Mouse (Mus musculus): ENCODE results near the gene Ccdc148. TPM values are rescaled to one million over a fixed set of nuclear protein-coding genes. Genes with fewer than 3 reads are reported as not detected.

Ccdc148 gene
- total and polyA plus RNA-seq, 3 experiments: not detected

GRCm38 (mm10) chr2:58841021-58841420 lies 319.5 kb downstream of the Ccdc148 start:
- Histone ChIP-seq H3K9me3 (replicated peaks; ENCODE audit: insufficient read depth, low read length) (no peaks in the 10 kb centered on the region), H3K36me3 (ENCODE audit: control insufficient read depth in 1 of 2, insufficient read depth in 2 of 2, low read length in 2 of 2) (no peaks in the 10 kb centered on the region), H3K4me3 (ENCODE audit: control insufficient read depth in 1 of 2, insufficient read depth in 1 of 2, low read depth in 2 of 2, low read length in 2 of 2) (no peak overlapping the region), H3K9ac (ENCODE audit: control insufficient read depth, low read depth, low read length, poor library complexity, severe bottlenecking) (no peak overlapping the region), H3K27me3 (ENCODE audit: control insufficient read depth in 1 of 2, insufficient read depth in 2 of 2, low read length in 2 of 2) (no peaks in the 10 kb centered on the region), H3K27ac (ENCODE audit: control insufficient read depth, low read depth, low read length) (no peak overlapping the region), H3K79me2 (ENCODE audit: control insufficient read depth, insufficient read depth, low read length, poor library complexity) (no peaks in the 10 kb centered on the region), H3K4me1 (ENCODE audit: control insufficient read depth in 1 of 2, insufficient read depth in 2 of 2, low read length in 2 of 2) (no peaks in the 10 kb centered on the region)
- no peak for TF ChIP-seq KAT2A (conservative IDR thresholded peaks at IDR 0.05; ENCODE audit: low read depth, low read length)
- no peak for TF ChIP-seq TCF12 (IDR thresholded peaks at IDR 0.05; ENCODE audit: low read depth, low read length)
- no peak for TF ChIP-seq SMC3 (IDR thresholded peaks at IDR 0.05; ENCODE audit: low read depth, low read length)
- TF ChIP-seq CHD1 (IDR thresholded peaks at IDR 0.05; ENCODE audit: low read depth, low read length): no peak
- no peak for TF ChIP-seq HCFC1 (IDR thresholded peaks at IDR 0.05; ENCODE audit: low read depth, low read length)
- TF ChIP-seq MAX (IDR thresholded peaks at IDR 0.05; ENCODE audit: low read length): no peak
- TF ChIP-seq BHLHE40 (IDR thresholded peaks at IDR 0.05; ENCODE audit: borderline replicate concordance, low read depth, low read length): no peak
- TF ChIP-seq NRF1 (IDR thresholded peaks at IDR 0.05; ENCODE audit: insufficient read depth, low read depth, low read length, poor library complexity, severe bottlenecking): no peak
- TF ChIP-seq MXI1 (IDR thresholded peaks at IDR 0.05; ENCODE audit: low read depth, low read length): no peak
- TF ChIP-seq MEF2A (IDR thresholded peaks at IDR 0.05; ENCODE audit: extremely low read depth, insufficient replicate concordance, low read depth, low read length, poor library complexity, severe bottlenecking): no peak
- TF ChIP-seq E2F4 (IDR thresholded peaks at IDR 0.05; ENCODE audit: borderline replicate concordance, low read depth, low read length): no peak
- TF ChIP-seq ZC3H11A (IDR thresholded peaks at IDR 0.05; ENCODE audit: low read depth, low read length): no peak
- TF ChIP-seq CHD2 (IDR thresholded peaks at IDR 0.05; ENCODE audit: low read length): no peak
- no peak for DNase-seq (ENCODE audit: low read depth, low spot score)

DNA sequence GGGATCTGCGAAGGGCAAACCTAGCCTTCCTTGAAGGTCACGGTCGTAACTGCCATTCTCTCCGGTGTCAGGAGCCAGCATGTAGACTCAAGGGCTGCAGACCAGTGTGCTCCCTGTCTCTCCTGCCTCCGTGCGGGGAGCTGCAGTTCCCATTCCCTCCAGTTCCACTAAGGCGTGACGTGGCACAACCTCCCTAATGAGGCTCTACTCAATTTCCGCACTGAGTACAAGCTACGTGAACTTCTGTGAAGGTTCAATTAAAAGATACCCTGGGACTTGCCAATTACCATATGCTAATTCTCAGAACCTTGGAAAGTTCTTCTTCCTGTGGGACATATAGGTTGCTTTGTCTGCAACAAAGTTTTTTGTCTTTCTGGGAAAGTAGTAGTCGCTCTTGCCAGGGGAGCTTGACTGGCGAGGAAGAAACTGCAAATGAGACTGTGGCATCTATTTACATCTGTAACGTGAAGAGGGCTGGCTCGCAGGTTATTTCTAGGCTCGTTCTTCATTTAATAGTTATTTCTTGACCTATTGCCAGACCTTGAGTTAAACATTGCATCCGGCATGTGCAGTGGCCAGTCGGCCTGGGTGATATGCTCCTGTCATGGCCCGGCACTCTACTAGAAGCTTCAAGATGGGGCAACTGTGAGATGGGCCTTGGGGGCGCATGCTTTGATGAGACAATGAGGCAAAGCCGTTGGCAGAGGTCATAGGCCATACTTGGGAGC lies 328.1 kb downstream of the Ccdc148 start:
- Histone ChIP-seq H3K4me3 (ENCODE audit: control insufficient read depth in 1 of 2, insufficient read depth in 1 of 2, low read depth in 2 of 2, low read length in 2 of 2) (no peak overlapping the region), H3K79me2 (ENCODE audit: control insufficient read depth, insufficient read depth, low read length, poor library complexity) (no peaks in the 10 kb centered on the region), H3K9me3 (replicated peaks; ENCODE audit: insufficient read depth, low read length) (no peaks in the 10 kb centered on the region), H3K36me3 (ENCODE audit: control insufficient read depth in 1 of 2, insufficient read depth in 2 of 2, low read length in 2 of 2) (no peaks in the 10 kb centered on the region), H3K27me3 (ENCODE audit: control insufficient read depth in 1 of 2, insufficient read depth in 2 of 2, low read length in 2 of 2) (no peaks in the 10 kb centered on the region), H3K27ac (ENCODE audit: control insufficient read depth, low read depth, low read length) (no peak overlapping the region), H3K4me1 (ENCODE audit: control insufficient read depth in 1 of 2, insufficient read depth in 2 of 2, low read length in 2 of 2) (no peaks in the 10 kb centered on the region), H3K9ac (ENCODE audit: control insufficient read depth, low read depth, low read length, poor library complexity, severe bottlenecking) (no peak overlapping the region)
- no peak for TF ChIP-seq TBP (IDR thresholded peaks at IDR 0.05; ENCODE audit: low read depth, low read length)
- TF ChIP-seq POLR2AphosphoS5 (IDR thresholded peaks at IDR 0.05; ENCODE audit: borderline replicate concordance, low read depth, low read length): no peak
- no peak for TF ChIP-seq CHD2 (IDR thresholded peaks at IDR 0.05; ENCODE audit: low read length)
- TF ChIP-seq EP300 (IDR thresholded peaks at IDR 0.05; ENCODE audit: low read depth in 1 of 2, low read length in 2 of 2): no peak
- no peak for TF ChIP-seq CTCF (IDR thresholded peaks at IDR 0.05 in 2 of 3, conservative IDR thresholded peaks at IDR 0.05 in 1 of 3; ENCODE audit: control insufficient read depth in 1 of 3, insufficient read depth in 1 of 3, low read depth in 2 of 3, low read length in 3 of 3, poor library complexity in 1 of 3, severe bottlenecking in 1 of 3)
- no peak for TF ChIP-seq SMC3 (IDR thresholded peaks at IDR 0.05; ENCODE audit: low read depth, low read length)
- TF ChIP-seq NRF1 (IDR thresholded peaks at IDR 0.05; ENCODE audit: insufficient read depth, low read depth, low read length, poor library complexity, severe bottlenecking): no peak
- no peak for TF ChIP-seq MYC (IDR thresholded peaks at IDR 0.05; ENCODE audit: low read depth, low read length)
- no peak for TF ChIP-seq MAX (IDR thresholded peaks at IDR 0.05; ENCODE audit: low read length)
- no peak for TF ChIP-seq POLR2AphosphoS2 (IDR thresholded peaks at IDR 0.05; ENCODE audit: low read length)
- no peak for TF ChIP-seq GATA1 (IDR thresholded peaks at IDR 0.05; ENCODE audit: low read depth, low read length)
- no peak for DNase-seq (ENCODE audit: low read depth, low spot score)

Data from MEL (cell line).